Mouse (Mus musculus): Measurements from ENCODE around the gene Aup1. TPM values are rescaled to one million over a fixed set of nuclear protein-coding genes. Genes with fewer than 3 reads are reported as not detected.

Aup1 gene
- polyA plus RNA-seq, 1 experiment from 2014 or later, result 144 TPM

DNA sequence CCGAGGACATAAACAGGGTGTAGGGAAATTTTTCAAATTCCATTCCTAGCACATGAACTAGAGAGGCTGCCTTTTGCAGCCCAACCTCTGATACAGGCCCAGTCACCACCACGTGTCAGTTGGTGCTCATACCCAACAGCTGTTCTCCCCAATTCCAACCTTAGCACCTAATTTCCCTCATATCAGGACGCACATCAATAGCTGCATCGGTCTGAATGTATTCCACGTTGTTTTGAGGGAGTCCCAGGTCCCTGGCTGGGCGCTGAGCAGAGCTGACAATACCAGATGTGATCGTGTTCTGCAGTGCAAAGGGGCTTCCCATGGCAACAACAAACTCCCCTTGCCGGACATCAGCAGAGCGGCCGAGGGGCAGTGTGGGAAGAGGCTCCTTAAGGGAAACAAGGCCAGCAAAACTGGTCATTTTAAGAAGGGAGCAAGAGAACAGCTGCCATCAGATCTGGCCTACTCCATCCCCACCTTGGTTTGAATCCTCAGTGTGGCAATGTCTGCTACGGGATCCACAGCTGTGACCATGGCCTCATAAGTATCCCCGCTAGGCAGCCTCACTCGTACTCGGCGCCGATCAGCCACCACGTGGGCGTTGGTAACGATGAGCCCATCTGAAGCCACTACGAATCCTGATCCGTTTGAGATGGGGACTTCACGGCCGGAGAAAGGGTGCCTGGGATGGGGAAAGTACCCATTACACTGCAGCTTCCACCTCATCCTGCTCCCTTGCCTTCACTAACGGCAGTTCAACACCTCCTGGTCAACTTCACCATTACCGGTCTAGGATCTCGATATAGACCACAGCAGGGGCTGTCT is 973 bp upstream of the Aup1 start:
- Histone ChIP-seq H3K4me2 (replicated peaks; ENCODE audit: low read depth, low read length) (peak overlapping the region; percentile 95), H3K9me3 (ENCODE audit: control insufficient read depth, low read length) (no peaks in the 10 kb centered on the region), H3K9ac (ENCODE audit: low read depth, low read length) (peak overlapping the region; percentile 91), H3K27ac (ENCODE audit: low read depth, low read length) (peak overlapping the region; percentile 79), H3K4me1 (ENCODE audit: control insufficient read depth, insufficient read depth, low read length) (peaks cover 20% of the 10 kb centered on the region), H3K36me3 (ENCODE audit: control insufficient read depth, insufficient read depth, low read length) (peaks cover 43% of the 10 kb centered on the region), H3K27me3 (ENCODE audit: control insufficient read depth, insufficient read depth, low read length) (no peaks in the 10 kb centered on the region), H3K4me3 (ENCODE audit: low read length) (peak overlapping the region; percentile 70)
- no peak; the same call in 1 of the 2 replicates for ATAC-seq (ENCODE audit: low FRiP score, low TSS enrichment)
- 3% methylated on average over 26 of the region's 26 CpGs for WGBS

DNA sequence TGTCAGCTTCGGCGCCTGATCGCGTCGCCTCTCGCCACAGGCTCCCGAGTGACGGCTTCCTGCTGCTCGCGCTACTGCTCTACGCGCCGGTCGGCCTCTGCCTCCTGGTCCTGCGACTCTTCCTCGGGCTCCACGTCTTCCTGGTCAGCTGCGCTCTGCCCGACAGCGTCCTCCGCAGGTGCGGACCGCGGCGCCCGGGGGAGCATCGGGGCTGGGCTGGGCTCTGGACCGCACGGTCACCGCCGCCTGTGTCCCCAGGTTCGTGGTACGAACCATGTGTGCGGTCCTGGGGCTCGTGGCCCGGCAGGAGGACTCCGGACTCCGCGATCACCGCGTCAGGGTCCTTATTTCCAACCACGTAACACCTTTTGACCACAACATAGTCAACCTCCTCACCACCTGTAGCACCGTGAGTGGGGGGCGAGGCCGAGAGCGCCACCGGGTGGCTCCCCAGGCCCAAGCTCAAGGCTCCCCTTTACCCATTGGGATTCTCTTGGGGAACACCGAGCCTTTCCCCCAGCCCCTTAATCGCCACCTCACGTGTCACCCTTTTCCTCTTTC is 630 bp downstream of the Aup1 start, which contains the start of gene Htra2:
TSS of gene Htra2 (minus strand) at position 403 of the 561 bp plus-strand sequence.
- WGBS, result under 1% methylated on average over 50 of the region's 50 CpGs
- Histone ChIP-seq H3K36me3 (ENCODE audit: control insufficient read depth, insufficient read depth, low read length) (peaks cover 41% of the 10 kb centered on the region), H3K4me1 (ENCODE audit: control insufficient read depth, insufficient read depth, low read length) (peaks cover 20% of the 10 kb centered on the region), H3K27ac (ENCODE audit: low read depth, low read length) (peak within 1 kb of the TSS; percentile 79), H3K9ac (ENCODE audit: low read depth, low read length) (peak within 1 kb of the TSS; percentile 91), H3K9me3 (ENCODE audit: control insufficient read depth, low read length) (no peaks in the 10 kb centered on the region), H3K4me2 (replicated peaks; ENCODE audit: low read depth, low read length) (peak within 1 kb of the TSS; percentile 95), H3K4me3 (ENCODE audit: low read length) (peak within 1 kb of the TSS; percentile 70), H3K27me3 (ENCODE audit: control insufficient read depth, insufficient read depth, low read length) (no peaks in the 10 kb centered on the region)
- ATAC-seq (ENCODE audit: low FRiP score, low TSS enrichment), result 0 out of 2 replicates have a peak, but pooled peaks have one; percentile 3

DNA sequence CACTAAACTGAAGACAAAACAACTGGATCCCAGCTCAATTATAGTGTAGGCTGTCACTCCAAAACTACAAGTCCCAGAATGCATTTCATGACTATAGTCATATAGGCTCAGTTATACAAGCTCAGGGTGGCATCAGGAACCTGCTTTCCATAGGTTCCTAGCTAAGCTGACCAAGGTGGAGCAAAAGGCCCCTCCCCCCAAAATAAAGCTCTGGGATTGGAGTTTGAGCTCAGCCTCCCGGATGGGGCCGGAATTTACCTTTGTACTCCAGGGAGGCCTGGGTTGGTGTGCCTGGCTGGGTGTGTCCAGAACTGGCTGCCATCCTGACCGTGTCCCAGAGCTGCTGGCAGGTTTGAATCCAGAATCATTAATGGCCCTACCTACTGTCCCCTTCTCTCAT is 3.5 kb downstream of the Aup1 start, which contains the start of gene Dqx1:
TSS of gene Dqx1 (plus strand) at position 55 of the 400 bp plus-strand sequence.
- ATAC-seq (ENCODE audit: low FRiP score, low TSS enrichment), result no peak
- no peak within 1 kb of the TSS for H3K27ac ChIP-seq (ENCODE audit: low read depth, low read length)
- H3K36me3 ChIP-seq (ENCODE audit: control insufficient read depth, insufficient read depth, low read length), result peaks cover 18% of the 10 kb centered on the region
- WGBS, result 54% methylated on average over 3 of the region's 3 CpGs
- no peak within 1 kb of the TSS for H3K4me3 ChIP-seq (ENCODE audit: low read length)
- H3K9ac ChIP-seq (ENCODE audit: low read depth, low read length), result no peak within 1 kb of the TSS; the same call in 1 of the 2 replicates
- peaks cover 15% of the 10 kb centered on the region for H3K4me1 ChIP-seq (ENCODE audit: control insufficient read depth, insufficient read depth, low read length)
- no peaks in the 10 kb centered on the region for H3K9me3 ChIP-seq (ENCODE audit: control insufficient read depth, low read length)
- H3K4me2 ChIP-seq (replicated peaks; ENCODE audit: low read depth, low read length), result no peak within 1 kb of the TSS
- H3K27me3 ChIP-seq (ENCODE audit: control insufficient read depth, insufficient read depth, low read length), result peaks cover 16% of the 10 kb centered on the region

DNA sequence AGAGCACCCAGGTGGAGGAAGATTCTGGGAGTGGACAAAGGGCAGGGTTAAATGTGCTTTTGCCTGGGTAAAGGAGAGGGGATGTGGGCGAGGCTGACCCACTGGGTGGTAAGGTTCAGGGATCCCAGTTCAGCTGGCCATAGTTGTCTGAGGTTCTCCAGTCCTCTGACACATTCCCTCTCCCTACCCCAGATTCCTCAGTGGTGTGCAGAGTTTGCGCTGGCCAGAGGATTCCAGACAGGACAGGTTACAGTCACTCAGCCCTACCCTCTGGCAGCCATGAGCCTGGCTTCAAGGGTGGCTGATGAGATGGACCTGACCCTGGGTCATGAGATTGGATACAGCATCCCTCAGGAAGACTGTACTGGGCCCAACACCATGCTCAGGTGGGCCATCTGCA is 4.4 kb downstream of the Aup1 start:
- Histone ChIP-seq H3K4me2 (replicated peaks; ENCODE audit: low read depth, low read length) (no peak overlapping the region), H3K9me3 (ENCODE audit: control insufficient read depth, low read length) (no peaks in the 10 kb centered on the region), H3K4me3 (ENCODE audit: low read length) (no peak overlapping the region), H3K27ac (ENCODE audit: low read depth, low read length) (no peak overlapping the region), H3K4me1 (ENCODE audit: control insufficient read depth, insufficient read depth, low read length) (peaks cover 9% of the 10 kb centered on the region), H3K27me3 (ENCODE audit: control insufficient read depth, insufficient read depth, low read length) (peaks cover 25% of the 10 kb centered on the region), H3K9ac (ENCODE audit: low read depth, low read length) (no peak overlapping the region), H3K36me3 (ENCODE audit: control insufficient read depth, insufficient read depth, low read length) (peaks cover 18% of the 10 kb centered on the region)
- no peak for ATAC-seq (ENCODE audit: low FRiP score, low TSS enrichment)
- WGBS, result 75% methylated on average over 2 of the region's 2 CpGs

DNA sequence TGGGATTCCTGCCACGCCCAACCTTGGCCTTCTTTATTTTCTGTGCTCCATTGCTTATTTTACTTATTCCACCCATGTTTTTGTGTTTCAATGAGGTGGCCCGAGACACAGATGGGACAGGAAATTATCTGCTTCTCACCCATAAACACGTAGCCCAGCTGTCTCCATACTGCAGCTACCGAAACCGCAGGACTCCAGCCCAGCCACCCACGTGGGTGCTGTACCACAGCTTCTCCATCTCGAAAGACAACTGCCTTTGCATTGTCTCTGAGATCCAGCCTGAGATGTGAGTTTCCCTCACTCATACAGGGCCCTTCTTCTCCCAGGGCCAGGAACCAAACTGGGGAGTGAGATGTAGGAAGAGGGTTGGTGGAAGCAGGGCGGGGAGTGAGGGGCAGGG is 11.7 kb downstream of the Aup1 start:
- 56% methylated on average over 8 of the region's 8 CpGs for WGBS
- Histone ChIP-seq H3K4me3 (ENCODE audit: low read length) (no peak overlapping the region), H3K9ac (ENCODE audit: low read depth, low read length) (no peak overlapping the region), H3K36me3 (ENCODE audit: control insufficient read depth, insufficient read depth, low read length) (no peaks in the 10 kb centered on the region), H3K4me2 (replicated peaks; ENCODE audit: low read depth, low read length) (no peak overlapping the region), H3K9me3 (ENCODE audit: control insufficient read depth, low read length) (no peaks in the 10 kb centered on the region), H3K27me3 (ENCODE audit: control insufficient read depth, insufficient read depth, low read length) (peaks cover 94% of the 10 kb centered on the region), H3K27ac (ENCODE audit: low read depth, low read length) (no peak overlapping the region), H3K4me1 (ENCODE audit: control insufficient read depth, insufficient read depth, low read length) (peaks cover 11% of the 10 kb centered on the region)
- ATAC-seq (ENCODE audit: low FRiP score, low TSS enrichment), result no peak

DNA sequence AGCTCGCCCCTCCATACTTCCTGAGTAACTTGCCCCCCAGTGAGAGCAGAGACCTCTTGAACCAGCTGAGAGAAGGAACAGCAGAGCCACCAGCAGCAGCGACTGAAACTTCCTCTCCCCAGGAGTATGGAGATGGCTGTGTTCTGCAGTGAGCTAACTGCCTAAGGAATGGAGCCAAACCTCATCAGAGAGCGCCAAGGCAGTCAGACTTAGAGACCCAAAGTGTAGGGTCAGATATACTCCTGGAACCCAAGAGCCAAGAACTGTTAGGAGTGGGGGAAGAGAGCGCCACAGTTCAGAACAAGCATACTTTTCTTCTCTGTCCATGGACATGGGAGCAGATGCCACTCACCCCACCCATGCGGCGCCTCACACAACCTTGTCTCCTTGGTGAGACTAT is 12.1 kb downstream of the Aup1 start:
- Histone ChIP-seq H3K4me1 (ENCODE audit: control insufficient read depth, insufficient read depth, low read length) (peaks cover 14% of the 10 kb centered on the region), H3K36me3 (ENCODE audit: control insufficient read depth, insufficient read depth, low read length) (no peaks in the 10 kb centered on the region), H3K4me3 (ENCODE audit: low read length) (no peak overlapping the region), H3K9me3 (ENCODE audit: control insufficient read depth, low read length) (no peaks in the 10 kb centered on the region), H3K27ac (ENCODE audit: low read depth, low read length) (no peak overlapping the region), H3K9ac (ENCODE audit: low read depth, low read length) (no peak overlapping the region), H3K4me2 (replicated peaks; ENCODE audit: low read depth, low read length) (no peak overlapping the region), H3K27me3 (ENCODE audit: control insufficient read depth, insufficient read depth, low read length) (peaks cover 95% of the 10 kb centered on the region)
- WGBS, result 45% methylated on average over 6 of the region's 6 CpGs
- no peak for ATAC-seq (ENCODE audit: low FRiP score, low TSS enrichment)

DNA sequence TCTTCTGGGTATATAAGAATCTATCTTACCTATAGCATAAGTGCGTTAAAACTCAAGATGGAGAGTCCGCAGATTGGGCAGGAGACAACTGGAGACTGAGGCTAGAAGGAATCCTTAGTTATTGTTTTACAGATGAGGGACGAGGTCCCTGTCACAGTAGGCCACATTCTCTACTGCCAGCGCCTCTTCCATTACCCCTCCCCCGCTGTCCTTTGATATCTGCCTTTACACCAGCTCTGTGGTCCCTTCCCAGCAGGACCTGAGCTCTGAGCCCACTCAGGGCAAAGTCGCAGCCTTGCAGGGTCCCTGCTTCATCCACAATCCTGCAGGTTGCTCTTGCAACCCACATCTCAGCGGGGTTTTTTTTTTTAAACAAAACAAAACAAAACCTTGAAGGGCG is 13.9 kb downstream of the Aup1 start:
- H3K4me3 ChIP-seq (ENCODE audit: low read length), result peak overlapping the region; percentile 33; the same call in 1 of the 2 replicates
- H3K4me1 ChIP-seq (ENCODE audit: control insufficient read depth, insufficient read depth, low read length), result peaks cover 14% of the 10 kb centered on the region
- no peaks in the 10 kb centered on the region for H3K36me3 ChIP-seq (ENCODE audit: control insufficient read depth, insufficient read depth, low read length)
- H3K27ac ChIP-seq (ENCODE audit: low read depth, low read length), result no peak overlapping the region
- no peaks in the 10 kb centered on the region for H3K9me3 ChIP-seq (ENCODE audit: control insufficient read depth, low read length)
- H3K27me3 ChIP-seq (ENCODE audit: control insufficient read depth, insufficient read depth, low read length), result peaks cover 95% of the 10 kb centered on the region
- peak overlapping the region; percentile 43; the same call in 1 of the 2 replicates for H3K4me2 ChIP-seq (replicated peaks; ENCODE audit: low read depth, low read length)
- 5% methylated on average over 8 of the region's 8 CpGs for WGBS
- no peak for ATAC-seq (ENCODE audit: low FRiP score, low TSS enrichment)
- H3K9ac ChIP-seq (ENCODE audit: low read depth, low read length), result 0 out of 2 replicates have a peak overlapping the region, but pooled peaks have one; percentile 18

DNA sequence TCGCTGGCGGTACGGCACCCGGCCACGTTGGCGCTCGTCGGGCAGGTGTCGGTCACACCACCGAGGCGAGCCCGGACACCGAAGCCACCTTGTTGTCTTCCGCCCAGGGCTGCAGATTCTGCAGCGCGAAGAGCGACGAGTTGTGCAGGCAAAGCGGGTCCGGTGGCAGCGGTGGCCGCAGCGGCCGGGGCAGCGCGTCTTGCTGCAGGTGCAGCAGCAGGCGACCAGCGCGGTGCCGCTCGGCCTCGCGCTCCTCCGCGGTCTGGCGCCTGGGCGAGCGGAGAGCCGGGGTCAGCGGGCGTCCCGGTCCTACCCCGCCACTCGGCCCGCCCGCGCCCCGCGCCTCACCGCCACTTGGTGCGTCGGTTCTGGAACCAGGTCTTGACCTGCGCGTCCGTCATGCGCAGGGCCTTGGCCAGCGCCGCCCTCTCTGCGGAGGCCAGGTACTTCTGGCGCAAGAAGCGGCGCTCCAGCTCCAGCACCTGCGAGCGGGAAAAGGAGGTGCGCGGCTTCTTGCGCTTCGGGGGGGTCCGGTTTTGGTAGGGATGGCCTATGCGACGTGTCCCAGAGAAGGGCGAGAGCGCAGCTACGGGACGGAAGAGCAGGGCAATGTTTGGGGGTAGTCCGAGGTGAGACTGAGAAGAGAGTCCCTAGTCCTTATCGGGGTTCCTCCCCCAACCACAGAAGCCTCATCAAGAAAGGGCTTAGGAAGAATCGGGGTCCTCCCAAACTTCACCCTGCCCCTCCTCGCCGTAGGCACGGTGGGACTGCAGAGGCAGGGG is 14.6 kb downstream of the Aup1 start:
- H3K4me2 ChIP-seq (replicated peaks; ENCODE audit: low read depth, low read length), result peak overlapping the region; percentile 43
- peak overlapping the region; percentile 18; the same call in 1 of the 2 replicates for H3K9ac ChIP-seq (ENCODE audit: low read depth, low read length)
- no peak for ATAC-seq (ENCODE audit: low FRiP score, low TSS enrichment)

More for the DNA sequence above, 14.6 kb downstream of the Aup1 start:
- Histone ChIP-seq H3K36me3 (ENCODE audit: control insufficient read depth, insufficient read depth, low read length) (no peaks in the 10 kb centered on the region), H3K4me3 (ENCODE audit: low read length) (peak overlapping the region; percentile 33), H3K4me1 (ENCODE audit: control insufficient read depth, insufficient read depth, low read length) (peaks cover 14% of the 10 kb centered on the region), H3K27me3 (ENCODE audit: control insufficient read depth, insufficient read depth, low read length) (peaks cover 93% of the 10 kb centered on the region), H3K9me3 (ENCODE audit: control insufficient read depth, low read length) (no peaks in the 10 kb centered on the region), H3K27ac (ENCODE audit: low read depth, low read length) (no peak overlapping the region)
- WGBS, result under 1% methylated on average over 78 of the region's 81 CpGs

Data from kidney, embryonic 14.5 days (tissue).